Mouse (Mus musculus): ENCODE measurements at regions not wholly inside any gene's neighbourhood (a gene's known extent, or its start where the extent isn't known, plus 50 kb on each side); places are given as distances from the start of the nearest gene placed in this dataset.

DNA sequence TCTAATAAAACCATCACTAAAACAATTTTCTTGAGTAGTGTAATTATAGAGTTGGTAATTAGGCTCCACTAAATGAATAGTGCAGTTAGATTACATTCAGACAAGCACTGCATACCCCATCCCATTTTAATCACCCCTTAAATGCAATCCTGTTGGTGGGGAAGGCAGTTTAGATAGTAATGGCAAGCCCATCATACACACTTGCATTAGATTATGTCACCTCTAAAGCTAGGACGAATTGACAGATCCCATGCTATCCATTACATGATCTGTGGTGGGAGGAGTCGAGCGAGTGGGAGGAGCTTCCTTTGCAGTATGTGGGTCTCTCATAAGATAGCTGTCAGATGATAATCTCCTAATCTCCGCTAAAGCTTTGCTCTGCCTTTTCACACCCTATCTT lies 247.9 kb upstream of the Prkcq start:
- TF ChIP-seq CTCF (IDR thresholded peaks at IDR 0.05; ENCODE audit: control insufficient read depth, insufficient read depth, low read length) (no peak), POLR2A (IDR thresholded peaks at IDR 0.05; ENCODE audit: borderline replicate concordance, control insufficient read depth, low read depth, low read length) (no peak)
- WGBS: 64% methylated on average over 4 of the region's 4 CpGs

GRCm38 (mm10) chr2:10925361-10925760 lies 246.5 kb upstream of the Prkcq start:
- WGBS: 73% methylated on average over 7 of the region's 7 CpGs
- Histone ChIP-seq H3K4me3 (replicated peaks; ENCODE audit: control insufficient read depth, low read depth, low read length) (no peak overlapping the region), H3K27ac (ENCODE audit: control insufficient read depth, insufficient read depth, low read depth, low read length, poor library complexity) (no peak overlapping the region), H3K4me1 (ENCODE audit: control insufficient read depth, insufficient read depth, low read length) (no peaks in the 10 kb centered on the region)
- TF ChIP-seq CTCF (IDR thresholded peaks at IDR 0.05; ENCODE audit: control insufficient read depth, insufficient read depth, low read length): no peak
- no peak for TF ChIP-seq POLR2A (IDR thresholded peaks at IDR 0.05; ENCODE audit: borderline replicate concordance, control insufficient read depth, low read depth, low read length)

More for the DNA sequence above, 247.9 kb upstream of the Prkcq start:
- Histone ChIP-seq H3K4me1 (ENCODE audit: control insufficient read depth, insufficient read depth, low read length) (no peaks in the 10 kb centered on the region), H3K4me3 (replicated peaks; ENCODE audit: control insufficient read depth, low read depth, low read length) (no peak overlapping the region), H3K27ac (ENCODE audit: control insufficient read depth, insufficient read depth, low read depth, low read length, poor library complexity) (no peak overlapping the region)

DNA sequence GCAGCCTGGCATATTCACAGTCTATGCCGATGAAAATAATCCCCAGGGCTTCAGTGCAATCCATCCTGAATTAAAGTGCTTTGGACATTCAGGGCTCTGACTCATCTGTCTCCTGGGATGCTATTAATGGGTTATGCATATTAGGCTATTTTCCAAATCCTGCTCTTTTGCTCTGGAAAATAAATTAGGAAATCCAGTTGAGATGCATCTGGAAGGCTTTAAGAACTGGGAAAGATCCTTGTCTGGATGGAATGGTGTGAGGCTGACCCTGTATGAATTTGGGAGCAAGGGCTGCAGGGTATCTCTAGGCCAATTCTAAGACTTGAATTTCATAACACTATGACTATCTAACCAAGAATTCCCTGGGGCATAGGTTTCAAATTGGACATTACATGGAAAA lies 234.5 kb upstream of the Prkcq start:
- no peak for TF ChIP-seq CTCF (IDR thresholded peaks at IDR 0.05; ENCODE audit: control insufficient read depth, insufficient read depth, low read length)
- no peak for TF ChIP-seq POLR2A (IDR thresholded peaks at IDR 0.05; ENCODE audit: borderline replicate concordance, control insufficient read depth, low read depth, low read length)
- Histone ChIP-seq H3K4me3 (replicated peaks; ENCODE audit: control insufficient read depth, low read depth, low read length) (no peak overlapping the region), H3K4me1 (ENCODE audit: control insufficient read depth, insufficient read depth, low read length) (no peaks in the 10 kb centered on the region), H3K27ac (ENCODE audit: control insufficient read depth, insufficient read depth, low read depth, low read length, poor library complexity) (no peak overlapping the region)
- 78% methylated on average over 1 of the region's 1 CpGs for WGBS

- Histone ChIP-seq H3K4me3 (replicated peaks; ENCODE audit: control insufficient read depth, low read depth, low read length) (no peak overlapping the region), H3K27ac (ENCODE audit: control insufficient read depth, insufficient read depth, low read depth, low read length, poor library complexity) (no peak overlapping the region), H3K4me1 (ENCODE audit: control insufficient read depth, insufficient read depth, low read length) (no peaks in the 10 kb centered on the region)
- WGBS: 72% methylated on average over 7 of the region's 7 CpGs
- no peak for TF ChIP-seq POLR2A (IDR thresholded peaks at IDR 0.05; ENCODE audit: borderline replicate concordance, control insufficient read depth, low read depth, low read length)
- no peak for TF ChIP-seq CTCF (IDR thresholded peaks at IDR 0.05; ENCODE audit: control insufficient read depth, insufficient read depth, low read length)
These were observed 206.7 kb upstream of the Prkcq start for GRCm38 (mm10) chr2:10965224-10965623.

DNA sequence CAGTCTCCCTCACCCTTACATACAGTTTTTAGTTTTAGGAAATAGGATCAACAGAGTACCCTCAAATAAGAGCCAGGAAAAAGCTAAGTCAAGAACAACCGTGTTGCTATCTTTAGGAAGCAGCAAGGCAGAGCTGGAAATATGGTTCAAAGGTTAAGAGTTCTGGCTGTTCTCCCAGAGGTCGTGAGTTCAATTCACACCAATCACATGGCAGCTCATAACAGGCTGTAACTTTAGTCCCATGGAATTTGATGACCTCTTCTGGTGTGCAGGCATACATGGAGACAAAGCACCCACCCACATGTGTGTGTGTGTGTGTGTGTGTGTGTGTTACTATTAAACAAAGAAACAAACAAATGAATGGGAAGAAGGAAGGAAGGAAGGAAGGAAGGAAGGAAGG lies 205.0 kb upstream of the Prkcq start:
- no peaks in the 10 kb centered on the region for H3K4me1 ChIP-seq (ENCODE audit: control insufficient read depth, insufficient read depth, low read length)
- TF ChIP-seq POLR2A (IDR thresholded peaks at IDR 0.05; ENCODE audit: borderline replicate concordance, control insufficient read depth, low read depth, low read length) (no peak), CTCF (IDR thresholded peaks at IDR 0.05; ENCODE audit: control insufficient read depth, insufficient read depth, low read length) (no peak)
- WGBS: 65% methylated on average over 2 of the region's 2 CpGs
- no peak overlapping the region for H3K4me3 ChIP-seq (replicated peaks; ENCODE audit: control insufficient read depth, low read depth, low read length)
- H3K27ac ChIP-seq (ENCODE audit: control insufficient read depth, insufficient read depth, low read depth, low read length, poor library complexity): no peak overlapping the region

- WGBS: 80% methylated on average over 10 of the region's 10 CpGs
These were observed 202.7 kb upstream of the Prkcq start for GRCm38 (mm10) chr2:10969111-10969689.

GRCm38 (mm10) chr2:10972051-10972450 lies 199.9 kb upstream of the Prkcq start:
- no peak for TF ChIP-seq POLR2A (IDR thresholded peaks at IDR 0.05; ENCODE audit: borderline replicate concordance, control insufficient read depth, low read depth, low read length)
- TF ChIP-seq CTCF (IDR thresholded peaks at IDR 0.05; ENCODE audit: control insufficient read depth, insufficient read depth, low read length): no peak
- Histone ChIP-seq H3K4me1 (ENCODE audit: control insufficient read depth, insufficient read depth, low read length) (no peaks in the 10 kb centered on the region), H3K4me3 (replicated peaks; ENCODE audit: control insufficient read depth, low read depth, low read length) (no peak overlapping the region), H3K27ac (ENCODE audit: control insufficient read depth, insufficient read depth, low read depth, low read length, poor library complexity) (no peak overlapping the region)
- 43% methylated on average over 3 of the region's 3 CpGs for WGBS

More at GRCm38 (mm10) chr2:10969111-10969689, 202.7 kb upstream of the Prkcq start:
- Histone ChIP-seq H3K27ac (ENCODE audit: control insufficient read depth, insufficient read depth, low read depth, low read length, poor library complexity) (no peak overlapping the region), H3K4me1 (ENCODE audit: control insufficient read depth, insufficient read depth, low read length) (no peaks in the 10 kb centered on the region), H3K4me3 (replicated peaks; ENCODE audit: control insufficient read depth, low read depth, low read length) (no peak overlapping the region)
- TF ChIP-seq CTCF (IDR thresholded peaks at IDR 0.05; ENCODE audit: control insufficient read depth, insufficient read depth, low read length) (no peak), POLR2A (IDR thresholded peaks at IDR 0.05; ENCODE audit: borderline replicate concordance, control insufficient read depth, low read depth, low read length) (no peak)

DNA sequence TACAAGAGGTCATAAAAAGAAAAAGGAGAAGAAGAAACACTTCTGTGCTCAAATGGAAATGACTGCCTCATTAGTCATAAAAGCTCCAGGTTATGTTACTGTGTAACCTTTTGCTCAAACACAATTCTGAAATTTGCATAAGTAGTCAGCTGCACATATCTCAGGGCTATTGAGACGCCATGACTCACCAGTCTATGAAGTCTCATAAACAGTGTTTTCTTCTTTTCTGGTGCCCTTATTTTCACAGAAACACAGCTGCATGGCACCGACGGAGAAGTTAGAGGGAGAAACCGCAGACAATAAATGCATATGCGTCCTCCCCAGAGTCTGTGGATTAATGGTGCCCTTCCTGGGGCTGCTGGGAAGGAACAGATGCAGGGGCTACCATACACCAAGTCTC lies 193.1 kb upstream of the Prkcq start:
- Histone ChIP-seq H3K4me1 (ENCODE audit: control insufficient read depth, insufficient read depth, low read length) (no peaks in the 10 kb centered on the region), H3K4me3 (replicated peaks; ENCODE audit: control insufficient read depth, low read depth, low read length) (no peak overlapping the region), H3K27ac (ENCODE audit: control insufficient read depth, insufficient read depth, low read depth, low read length, poor library complexity) (no peak overlapping the region)
- 74% methylated on average over 5 of the region's 5 CpGs for WGBS
- TF ChIP-seq POLR2A (IDR thresholded peaks at IDR 0.05; ENCODE audit: borderline replicate concordance, control insufficient read depth, low read depth, low read length) (no peak), CTCF (IDR thresholded peaks at IDR 0.05; ENCODE audit: control insufficient read depth, insufficient read depth, low read length) (no peak)

DNA sequence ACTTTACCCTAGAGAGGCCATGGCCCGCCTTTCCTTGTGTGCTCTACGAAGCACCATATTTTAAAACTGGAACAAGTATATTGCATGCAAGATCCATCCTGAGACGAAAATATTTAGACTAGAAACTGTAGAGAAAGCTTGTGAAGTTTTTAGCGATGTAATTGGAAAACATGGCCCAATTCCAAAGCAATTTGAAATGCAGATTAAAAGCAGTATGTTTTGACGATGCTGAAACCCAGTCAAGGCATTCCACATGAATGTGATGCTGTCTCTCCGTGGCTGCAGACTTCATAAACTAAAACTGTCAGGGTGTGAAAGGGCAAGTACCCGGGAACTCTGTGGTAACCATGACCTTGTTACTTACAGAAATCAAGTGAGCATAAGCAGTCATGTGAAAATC lies 185.8 kb upstream of the Prkcq start:
- H3K27ac ChIP-seq (ENCODE audit: control insufficient read depth, insufficient read depth, low read depth, low read length, poor library complexity): no peak overlapping the region
- 65% methylated on average over 7 of the region's 7 CpGs for WGBS
- H3K4me1 ChIP-seq (ENCODE audit: control insufficient read depth, insufficient read depth, low read length): no peaks in the 10 kb centered on the region
- H3K4me3 ChIP-seq (replicated peaks; ENCODE audit: control insufficient read depth, low read depth, low read length): no peak overlapping the region
- TF ChIP-seq POLR2A (IDR thresholded peaks at IDR 0.05; ENCODE audit: borderline replicate concordance, control insufficient read depth, low read depth, low read length): no peak
- TF ChIP-seq CTCF (IDR thresholded peaks at IDR 0.05; ENCODE audit: control insufficient read depth, insufficient read depth, low read length): no peak

Data from bone marrow, adult 2 months (tissue).